In the genomic region with DNA sequence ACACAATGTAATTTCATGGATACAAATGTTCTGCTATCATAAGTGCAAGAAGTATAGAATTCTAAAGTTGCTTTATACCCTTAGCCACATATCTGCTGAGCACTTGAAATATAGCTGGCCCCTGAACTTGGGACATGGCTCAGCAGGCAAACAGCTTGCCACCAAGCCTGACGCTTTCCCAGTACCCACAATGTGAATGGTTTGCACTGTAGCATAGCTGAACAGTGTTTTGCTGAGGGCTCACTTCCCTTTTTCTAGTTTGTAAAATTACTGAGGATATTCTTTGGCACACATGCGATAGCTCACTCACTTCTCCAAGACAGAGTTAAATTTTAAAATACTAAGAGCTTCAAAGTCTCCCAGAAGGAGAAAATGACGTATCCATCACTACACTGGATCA, we compare ENCODE assay signal across 19 mouse cellular contexts.
"Had no signal": no experiment of that assay in that cellular context is flagged by ENCODE, and none has a peak within 500 bp of the region (broad histone marks: within the 10 kb centered on the region; RNA-seq: fewer than 3 reads in every experiment).

No protein-coding gene starts in this region.

- H3K4me3 ChIP-seq: kidney, embryonic 15.5 days; limb, embryonic 12.5 days; limb, embryonic 15.5 days; liver, embryonic 12.5 days; liver, embryonic 15.5 days; lung, embryonic 15.5 days had no signal

- H3K27me3 ChIP-seq: kidney, embryonic 15.5 days; limb, embryonic 12.5 days; limb, embryonic 15.5 days; liver, embryonic 12.5 days; liver, embryonic 15.5 days; lung, embryonic 15.5 days had no signal

- H3K9ac ChIP-seq: kidney, embryonic 15.5 days; limb, embryonic 12.5 days; limb, embryonic 15.5 days; liver, embryonic 12.5 days; liver, embryonic 15.5 days; lung, embryonic 15.5 days had no signal

- DNase-seq: kidney, adult 11 months; kidney, adult 8-10 months; kidney, postnatal 10 days; kidney, postnatal 36 days; lung, adult 18-20 months; lung, postnatal 10 days; lung, postnatal 36 days; midbrain, embryonic 14.5 days; thymus, adult 2 months; thymus, postnatal 14 days; thymus, postnatal 4 days had no signal

- H3K4me2 ChIP-seq: kidney, embryonic 15.5 days; limb, embryonic 12.5 days; limb, embryonic 15.5 days; liver, embryonic 12.5 days; liver, embryonic 15.5 days; lung, embryonic 15.5 days; midbrain, embryonic 11.5 days had no signal

- H3K36me3 ChIP-seq: kidney, embryonic 15.5 days; limb, embryonic 12.5 days; limb, embryonic 15.5 days; liver, embryonic 12.5 days; liver, embryonic 15.5 days; lung, embryonic 15.5 days had no signal

- H3K9me3 ChIP-seq: kidney, embryonic 15.5 days; limb, embryonic 12.5 days; limb, embryonic 15.5 days; liver, embryonic 12.5 days; liver, embryonic 15.5 days; lung, embryonic 15.5 days had no signal

- ATAC-seq: liver, embryonic 12.5 days had no signal

- H3K27ac ChIP-seq: kidney, embryonic 15.5 days; limb, embryonic 12.5 days; limb, embryonic 15.5 days; liver, embryonic 12.5 days; liver, embryonic 15.5 days; lung, embryonic 15.5 days; stomach, postnatal 0 days had no signal

- H3K4me1 ChIP-seq: kidney, embryonic 15.5 days; limb, embryonic 12.5 days; limb, embryonic 15.5 days; liver, embryonic 12.5 days; liver, embryonic 15.5 days; lung, embryonic 15.5 days had no signal
